Mouse (Mus musculus) retina, adult 2 months (tissue): ENCODE measurements around the gene Spocd1.

Experiments
- DNase-seq: peaks from one replicate; pipeline ENCODE4 v3.0.0-alpha.2; 2012; ENCODE audit warnings: low read depth, low spot score

Spocd1 gene

GRCm38 (mm10) chr4:129971989-129972388 lies 42.9 kb downstream of the Spocd1 start:
- no peak for DNase-seq

- no peak for DNase-seq
Observed at GRCm38 (mm10) chr4:129974285-129974684, 45.2 kb downstream of the Spocd1 start.

- no peak for DNase-seq
Observed at GRCm38 (mm10) chr4:129977256-129977655, 48.2 kb downstream of the Spocd1 start.

- no peak for DNase-seq
Observed at GRCm38 (mm10) chr4:129978227-129978626, 49.2 kb downstream of the Spocd1 start.

- no peak for DNase-seq
Observed at GRCm38 (mm10) chr4:129978930-129979329, 49.9 kb downstream of the Spocd1 start.

- DNase-seq = no peak
Observed at GRCm38 (mm10) chr4:129981657-129982056, 52.6 kb downstream of the Spocd1 start.

- no peak for DNase-seq
Observed at GRCm38 (mm10) chr4:129983046-129983445, 54.0 kb downstream of the Spocd1 start.

GRCm38 (mm10) chr4:129983764-129984420 lies 54.8 kb downstream of the Spocd1 start:
- peak; percentile 59 for DNase-seq

GRCm38 (mm10) chr4:129984421-129985061 lies 55.5 kb downstream of the Spocd1 start, which contains the start of gene Adgrb2:
TSS of gene Adgrb2 (plus strand) at chr4:129984870.
- no peak for DNase-seq

GRCm38 (mm10) chr4:129985161-129985670 lies 56.2 kb downstream of the Spocd1 start:
- DNase-seq = no peak

GRCm38 (mm10) chr4:129985671-129986441 lies 56.8 kb downstream of the Spocd1 start:
- no peak for DNase-seq

- no peak for DNase-seq
Observed at GRCm38 (mm10) chr4:129987825-129988504, 58.9 kb downstream of the Spocd1 start.

- no peak for DNase-seq
Observed at GRCm38 (mm10) chr4:129989925-129990324, 60.9 kb downstream of the Spocd1 start.

- DNase-seq = no peak
Observed at GRCm38 (mm10) chr4:129992720-129993119, 63.7 kb downstream of the Spocd1 start.

- DNase-seq = no peak
Observed at GRCm38 (mm10) chr4:129993213-129993612, 64.2 kb downstream of the Spocd1 start.

GRCm38 (mm10) chr4:129993944-129994695 lies 65.1 kb downstream of the Spocd1 start:
- DNase-seq = no peak

- no peak for DNase-seq
Observed at GRCm38 (mm10) chr4:129994728-129995127, 65.7 kb downstream of the Spocd1 start.

- no peak for DNase-seq
Observed at GRCm38 (mm10) chr4:129995255-129995654, 66.2 kb downstream of the Spocd1 start.

GRCm38 (mm10) chr4:129996015-129996414 lies 67.0 kb downstream of the Spocd1 start:
- DNase-seq = no peak

GRCm38 (mm10) chr4:129998124-129998523 lies 69.1 kb downstream of the Spocd1 start:
- no peak for DNase-seq

GRCm38 (mm10) chr4:130001710-130002109 lies 72.7 kb downstream of the Spocd1 start:
- DNase-seq = no peak
